Mouse (Mus musculus) liver, postnatal 0 days (tissue): ENCODE data around the gene Gabrd. TPM values are rescaled to one million over a fixed set of nuclear protein-coding genes. Genes with fewer than 3 reads are reported as not detected.

Experiments
- ATAC-seq: fragments of 200-750 bp; cut with Nextera tagmentation; 2 replicates; pipeline ENCODE4 v1.8.0; 2017; ENCODE audit warnings: mild to moderate bottlenecking, moderate library complexity
- DNase-seq: peaks from one replicate; pipeline ENCODE4 v3.0.0-alpha.2; 2016
- H3K27ac ChIP-seq: fragments of 300-500 bp; sonication (generic); 2 replicates; pipeline ENCODE4 v1.5.1; 2014; ENCODE audit warnings: antibody characterized with exemption, moderate library complexity, mild to moderate bottlenecking, low read depth
- H3K27me3 ChIP-seq: fragments of 300-500 bp; sonication (generic); 2 replicates; pipeline ENCODE4 v1.6.1; 2014; ENCODE audit warnings: low read length, control low read depth, mixed read lengths; ENCODE audit not compliant: insufficient read depth
- H3K36me3 ChIP-seq: fragments of 300-500 bp; sonication (generic); replicated peaks from 2 replicates; pipeline ENCODE4 v1.6.1; 2014; ENCODE audit warnings: mild to moderate bottlenecking, control low read depth, low read length, moderate library complexity, mixed read lengths; ENCODE audit not compliant: insufficient read depth
- H3K4me1 ChIP-seq: fragments of 300-500 bp; sonication (generic); 2 replicates; pipeline ENCODE4 v1.6.1; 2014; ENCODE audit warnings: antibody characterized with exemption, mild to moderate bottlenecking, control low read depth; ENCODE audit not compliant: insufficient read depth
- H3K4me2 ChIP-seq: fragments of 300-500 bp; sonication (generic); 2 replicates; pipeline ENCODE4 v1.6.1; 2014; ENCODE audit warnings: low read depth, mild to moderate bottlenecking, low read length, moderate library complexity, mixed read lengths
- H3K4me3 ChIP-seq: fragments of 300-500 bp; sonication (generic); 2 replicates; pipeline ENCODE4 v1.5.1; 2014; ENCODE audit warnings: low read depth, low read length
- H3K9ac ChIP-seq: fragments of 300-500 bp; sonication (generic); replicated peaks from 2 replicates; pipeline ENCODE4 v1.6.1; 2014; ENCODE audit warnings: mild to moderate bottlenecking, moderate library complexity
- H3K9me3 ChIP-seq: fragments of 300-500 bp; sonication (generic); 2 replicates; pipeline ENCODE4 v1.6.1; 2016; ENCODE audit warnings: mild to moderate bottlenecking, control low read depth, low read length, mixed read lengths
- CTCF ChIP-seq: sonication (generic); IDR thresholded peaks from 2 replicates; pipeline ENCODE4 v1.5.1; 2016; ENCODE audit warnings: antibody characterized with exemption, low read depth
- EP300 ChIP-seq: IDR thresholded peaks from 2 replicates; pipeline ENCODE4 v1.6.1; 2016; ENCODE audit warnings: antibody characterized with exemption, low read depth, mild to moderate bottlenecking
- WGBS: fragments of 180-500 bp; shearing (Covaris S2); extraction: QIAGEN DNeasy Blood & Tissue Kit; methylation state at CpG from one replicate; pipeline ENCODE4 v1.1.7; 2014; ENCODE audit not compliant: insufficient replicate concordance; 5-methylcytosine and 5-hydroxymethylcytosine counted together
- polyA plus RNA-seq: library from polyadenylated mRNA; unstranded; fragments of >200 nt; fragmentation: Nextera tagmentation; extraction: Ambion mirVana; gene quantifications from 2 replicates; pipeline ENCODE4 v1.2.1, GENCODE M21; 2015

The Gabrd gene
- polyA plus RNA-seq, 1 experiment from 2014 or later, result 0.07 TPM

DNA sequence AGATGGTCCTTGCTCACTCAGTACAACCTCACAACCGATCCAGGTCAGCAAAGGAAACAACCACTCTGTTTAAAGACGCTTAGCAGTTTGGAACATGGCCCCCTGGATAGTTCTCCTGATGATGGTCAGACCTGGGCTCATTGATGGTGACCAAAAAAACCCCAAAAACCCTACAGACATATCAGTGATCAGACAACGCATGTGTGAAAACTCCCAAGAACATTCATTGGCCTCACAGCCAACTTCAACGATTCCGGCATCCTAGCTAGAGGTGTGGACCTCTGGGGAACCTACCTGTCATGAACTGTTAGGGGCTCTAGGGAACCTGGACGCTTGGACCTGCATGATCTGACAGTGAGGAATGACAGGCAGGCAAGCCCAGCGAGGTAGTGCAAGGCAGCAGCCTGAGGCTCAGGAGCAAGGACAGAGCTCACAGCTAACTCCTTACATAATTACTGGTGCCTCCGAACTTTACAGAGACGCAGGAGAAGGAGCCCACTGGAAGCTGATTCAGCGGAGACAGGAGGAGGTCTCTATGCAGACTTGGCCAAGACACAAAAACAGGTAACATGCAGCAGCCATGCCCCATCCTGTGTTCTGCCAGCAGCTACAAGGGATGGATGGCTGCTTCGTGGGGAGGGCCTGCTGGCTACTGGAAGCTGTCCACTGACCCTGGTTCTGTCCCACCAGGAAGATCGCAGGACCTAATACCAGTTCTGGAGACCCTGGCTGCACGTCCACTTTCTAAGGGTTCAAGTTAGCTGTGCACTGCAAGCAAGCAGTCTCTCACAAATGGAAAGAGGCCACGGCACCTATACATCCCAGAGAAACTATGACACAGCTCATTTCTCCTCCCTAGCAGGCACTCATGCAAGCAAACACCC lies 54.3 kb downstream of the Gabrd start:
- TF ChIP-seq CTCF, result no peak
- no peak for TF ChIP-seq EP300
- Histone ChIP-seq H3K4me1 (no peaks in the 10 kb centered on the region), H3K4me3 (no peak overlapping the region), H3K27me3 (peaks cover 23% of the 10 kb centered on the region), H3K9ac (no peak overlapping the region), H3K9me3 (no peaks in the 10 kb centered on the region), H3K27ac (no peak overlapping the region), H3K36me3 (no peaks in the 10 kb centered on the region), H3K4me2 (no peak overlapping the region)
- DNase-seq (no peak), ATAC-seq (no peak)
- 69% methylated on average over 14 of the region's 14 CpGs for WGBS

DNA sequence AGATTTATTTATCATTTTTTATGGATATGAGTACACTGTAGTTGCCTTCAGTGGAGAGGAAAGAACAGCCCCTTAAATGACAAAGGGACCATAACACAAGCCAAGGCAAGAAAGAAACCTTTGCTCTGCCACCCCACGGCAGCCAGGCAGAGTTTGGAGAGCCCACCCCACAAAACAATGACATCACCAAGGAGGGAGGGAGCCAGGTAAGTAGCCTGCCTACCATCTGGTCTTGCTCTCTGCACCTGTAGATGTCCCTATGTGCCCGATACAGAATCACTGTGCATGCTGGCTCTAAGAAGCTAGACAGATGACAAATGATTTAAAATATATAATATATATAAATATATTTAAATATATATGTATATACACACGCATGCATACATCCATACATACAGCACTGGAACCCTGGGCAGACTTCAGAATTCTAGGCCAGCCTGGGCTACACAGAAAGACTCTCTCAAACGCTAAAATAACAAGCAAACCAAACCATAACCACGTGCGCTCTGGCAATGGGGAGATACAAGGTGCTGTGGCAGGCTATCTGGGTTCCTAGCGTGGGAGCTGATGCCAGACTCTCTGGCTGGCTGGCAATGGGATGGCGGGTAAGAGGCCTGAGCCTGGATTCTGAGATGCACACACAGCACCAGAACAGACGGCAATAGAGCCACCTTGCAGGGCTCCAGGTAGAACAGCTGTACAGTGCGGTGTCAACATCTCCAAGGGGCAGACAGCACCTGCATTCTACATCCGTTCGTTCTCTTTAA lies 61.4 kb downstream of the Gabrd start:
- TF ChIP-seq CTCF (no peak), EP300 (no peak)
- Histone ChIP-seq H3K4me3 (no peak overlapping the region), H3K9me3 (no peaks in the 10 kb centered on the region), H3K4me2 (no peak overlapping the region), H3K9ac (no peak overlapping the region), H3K36me3 (no peaks in the 10 kb centered on the region), H3K27ac (no peak overlapping the region), H3K4me1 (no peaks in the 10 kb centered on the region), H3K27me3 (no peaks in the 10 kb centered on the region)
- DNase-seq (no peak), ATAC-seq (no peak)
- 80% methylated on average over 12 of the region's 12 CpGs for WGBS

Other genes with a start within 250 kb of the Gabrd start
- 3.5 and 3.7 TPM in 2 replicates for gene Ski, start 175.5 kb downstream of the Gabrd start, polyA plus RNA-seq
- 23.1 and 24.7 TPM in 2 replicates for gene Faap20, start 148.3 kb downstream of the Gabrd start, polyA plus RNA-seq
- 3.0 TPM in 2 replicates for gene Prkcz, start 36.8 kb downstream of the Gabrd start, polyA plus RNA-seq
- gene Cfap74, start 11.1 kb upstream of the Gabrd start, polyA plus RNA-seq, result 0.07 TPM in 1 of 2 replicates, not detected in the other
- gene Tmem52, start 71.0 kb upstream of the Gabrd start, polyA plus RNA-seq, result 0.15 and 2.0 TPM in 2 replicates
- 80.9 and 88.4 TPM in 2 replicates for gene Gnb1, start 93.2 kb upstream of the Gabrd start, polyA plus RNA-seq
- gene Nadk, start 164.3 kb upstream of the Gabrd start, polyA plus RNA-seq, result 50.1 and 55.5 TPM in 2 replicates
- gene Slc35e2, start 203.3 kb upstream of the Gabrd start, polyA plus RNA-seq, result 5.4 and 5.6 TPM in 2 replicates
- 22.8 and 24.9 TPM in 2 replicates for gene Cdk11b, start 226.7 kb upstream of the Gabrd start, polyA plus RNA-seq
- not detected in 2 replicates for gene Gm10563, start 247.3 kb upstream of the Gabrd start, polyA plus RNA-seq